Comparison of ENCODE assay signal across 34 mouse cellular contexts in genomic region chr4:116692146-116692545, GRCm38 (mm10).
"Had no signal": no experiment of that assay in that cellular context is flagged by ENCODE, and none has a peak within 500 bp of the region (broad histone marks: within the 10 kb centered on the region; RNA-seq: fewer than 3 reads in every experiment).

No protein-coding gene starts in this region.

- H3K4me3 ChIP-seq: heart, adult 2 months; heart, embryonic 10.5 days; heart, embryonic 12.5 days; heart, embryonic 13.5 days; heart, embryonic 15.5 days; hindbrain, embryonic 10.5 days; hindbrain, embryonic 12.5 days; hindbrain, embryonic 13.5 days; hindbrain, embryonic 15.5 days; intestine, embryonic 15.5 days; kidney, embryonic 15.5 days; layer of hippocampus, adult 2 months had no signal

- H3K9me3 ChIP-seq: heart, embryonic 10.5 days; heart, embryonic 12.5 days; heart, embryonic 13.5 days; heart, embryonic 15.5 days; hindbrain, embryonic 10.5 days; hindbrain, embryonic 12.5 days; hindbrain, embryonic 13.5 days; hindbrain, embryonic 15.5 days; intestine, embryonic 15.5 days; kidney, embryonic 15.5 days had no signal

- H3K27ac ChIP-seq: heart, adult 2 months; heart, embryonic 10.5 days; heart, embryonic 13.5 days; heart, embryonic 15.5 days; hindbrain, embryonic 10.5 days; hindbrain, embryonic 12.5 days; hindbrain, embryonic 13.5 days; hindbrain, embryonic 14.5 days; hindbrain, embryonic 15.5 days; hindbrain, postnatal 0 days; intestine, embryonic 15.5 days; kidney, embryonic 15.5 days; kidney, postnatal 0 days; layer of hippocampus, adult 2 months had no signal

- H3K9ac ChIP-seq: heart, embryonic 12.5 days; heart, embryonic 13.5 days; heart, embryonic 15.5 days; hindbrain, embryonic 12.5 days; hindbrain, embryonic 13.5 days; hindbrain, embryonic 14.5 days; hindbrain, embryonic 15.5 days; intestine, embryonic 15.5 days; kidney, embryonic 15.5 days had no signal

- DNase-seq: heart, adult 2 months; heart, postnatal 10 days; heart, postnatal 14 days; heart, postnatal 36 days; heart, postnatal 4 days; kidney, adult 11 months; kidney, adult 18-20 months; kidney, adult 8-10 months; kidney, adult 9 months; kidney, postnatal 10 days; kidney, postnatal 14 days; kidney, postnatal 25 days; kidney, postnatal 36 days; layer of hippocampus, adult 9-11 months; layer of hippocampus, postnatal 36 days had no signal

- H3K27me3 ChIP-seq: heart, embryonic 12.5 days; heart, embryonic 13.5 days; heart, embryonic 15.5 days; hindbrain, embryonic 12.5 days; hindbrain, embryonic 13.5 days; hindbrain, embryonic 15.5 days; intestine, embryonic 15.5 days; kidney, embryonic 15.5 days had no signal

- ATAC-seq: hindbrain, embryonic 16.5 days; hindbrain, postnatal 0 days; inflammation-experienced regulatory T-cells, adult 6 months; intestine, embryonic 15.5 days; intestine, embryonic 16.5 days; intestine, postnatal 0 days had no signal

- H3K4me2 ChIP-seq: heart, embryonic 11.5 days; heart, embryonic 12.5 days; heart, embryonic 13.5 days; heart, embryonic 15.5 days; hindbrain, embryonic 12.5 days; hindbrain, embryonic 13.5 days; hindbrain, embryonic 14.5 days; hindbrain, embryonic 15.5 days; intestine, embryonic 15.5 days; kidney, embryonic 15.5 days had no signal
